Mouse (Mus musculus) intestine, postnatal 0 days (tissue): ENCODE results near the gene Cebpe. TPM values are rescaled to one million over a fixed set of nuclear protein-coding genes. Genes with fewer than 3 reads are reported as not detected.

Experiments used
- ATAC-seq: fragments of 200-750 bp; cut with Nextera tagmentation; 2 replicates; pipeline ENCODE4 v1.8.0; 2017; ENCODE audit warnings: mild to moderate bottlenecking, moderate TSS enrichment, moderate library complexity
- H3K27ac ChIP-seq: fragments of 300-500 bp; sonication (generic); 2 replicates; pipeline ENCODE4 v1.5.1; 2014; ENCODE audit warnings: mild to moderate bottlenecking, low read depth, low read length, moderate library complexity
- H3K27me3 ChIP-seq: fragments of 300-500 bp; sonication (generic); replicated peaks from 2 replicates; pipeline ENCODE4 v1.6.1; 2014; ENCODE audit warnings: low read length, mixed read lengths; ENCODE audit not compliant: control insufficient read depth, insufficient read depth
- H3K36me3 ChIP-seq: fragments of 300-500 bp; sonication (generic); 2 replicates; pipeline ENCODE4 v1.6.1; 2014; ENCODE audit warnings: mild to moderate bottlenecking, moderate library complexity; ENCODE audit not compliant: control insufficient read depth, insufficient read depth
- H3K4me1 ChIP-seq: fragments of 300-500 bp; sonication (generic); replicated peaks from 2 replicates; pipeline ENCODE4 v1.6.1; 2014; ENCODE audit warnings: antibody characterized with exemption, low read length, mixed read lengths; ENCODE audit not compliant: control insufficient read depth, insufficient read depth
- H3K4me2 ChIP-seq: fragments of 300-500 bp; sonication (generic); replicated peaks from 2 replicates; pipeline ENCODE4 v1.6.1; 2014; ENCODE audit warnings: low read depth, mild to moderate bottlenecking, moderate library complexity
- H3K4me3 ChIP-seq: fragments of 300-500 bp; sonication (generic); 2 replicates; pipeline ENCODE4 v1.5.1; 2014; ENCODE audit warnings: low read depth, low read length
- H3K9ac ChIP-seq: fragments of 300-500 bp; sonication (generic); 2 replicates; pipeline ENCODE4 v1.6.1; 2014; ENCODE audit warnings: mild to moderate bottlenecking, low read depth, low read length
- H3K9me3 ChIP-seq: fragments of 300-500 bp; sonication (generic); 2 replicates; pipeline ENCODE4 v1.6.1; 2016; ENCODE audit warnings: mixed run types; ENCODE audit not compliant: control insufficient read depth
- CTCF ChIP-seq: sonication (generic); IDR thresholded peaks from 2 replicates; pipeline ENCODE4 v1.5.1; 2016; ENCODE audit warnings: low read depth, mild to moderate bottlenecking, control low read depth, antibody characterized with exemption, moderate library complexity
- WGBS: fragments of 180-500 bp; shearing (Covaris S2); extraction: QIAGEN DNeasy Blood & Tissue Kit; methylation state at CpG from one replicate; pipeline ENCODE4 v1.1.7; 2014; 5-methylcytosine and 5-hydroxymethylcytosine counted together
- polyA plus RNA-seq: library from polyadenylated mRNA; unstranded; fragments of >200 nt; fragmentation: Nextera tagmentation; extraction: Ambion mirVana; gene quantifications from 2 replicates; pipeline ENCODE4 v1.2.1, GENCODE M21; 2015

The Cebpe gene
- polyA plus RNA-seq, 1 experiment from 2014 or later: not detected

DNA sequence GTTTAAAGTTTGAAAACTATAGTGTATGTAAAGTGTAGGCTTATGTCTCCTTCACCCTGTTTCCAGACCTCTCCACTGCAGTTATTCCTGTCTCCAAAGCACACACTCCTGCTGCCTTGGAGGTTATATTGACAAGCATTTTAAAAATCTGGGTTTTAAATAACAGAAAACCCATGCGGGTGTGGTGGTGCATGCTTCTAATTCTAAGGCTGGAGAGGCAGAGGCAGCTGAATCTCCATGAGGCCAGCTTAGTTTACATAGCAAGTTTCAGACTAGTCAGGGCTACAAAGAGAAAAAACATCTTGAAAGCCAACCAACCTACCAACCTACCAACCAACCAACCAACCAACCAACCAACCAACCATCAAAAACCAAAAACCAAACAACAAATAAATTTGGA is 3.4 kb upstream of the Cebpe start:
- H3K4me2 ChIP-seq: peak overlapping the region; percentile 71; the same call in 1 of the 2 replicates
- TF ChIP-seq CTCF: no peak
- WGBS: 59% methylated on average over 1 of the region's 1 CpGs
- H3K27me3 ChIP-seq: no peaks in the 10 kb centered on the region
- no peaks in the 10 kb centered on the region; the same call in 1 of the 2 replicates for H3K4me1 ChIP-seq
- no peak overlapping the region for H3K4me3 ChIP-seq
- H3K27ac ChIP-seq: no peak overlapping the region
- no peak overlapping the region for H3K9ac ChIP-seq
- no peak for ATAC-seq
- no peaks in the 10 kb centered on the region for H3K9me3 ChIP-seq
- no peaks in the 10 kb centered on the region for H3K36me3 ChIP-seq

DNA sequence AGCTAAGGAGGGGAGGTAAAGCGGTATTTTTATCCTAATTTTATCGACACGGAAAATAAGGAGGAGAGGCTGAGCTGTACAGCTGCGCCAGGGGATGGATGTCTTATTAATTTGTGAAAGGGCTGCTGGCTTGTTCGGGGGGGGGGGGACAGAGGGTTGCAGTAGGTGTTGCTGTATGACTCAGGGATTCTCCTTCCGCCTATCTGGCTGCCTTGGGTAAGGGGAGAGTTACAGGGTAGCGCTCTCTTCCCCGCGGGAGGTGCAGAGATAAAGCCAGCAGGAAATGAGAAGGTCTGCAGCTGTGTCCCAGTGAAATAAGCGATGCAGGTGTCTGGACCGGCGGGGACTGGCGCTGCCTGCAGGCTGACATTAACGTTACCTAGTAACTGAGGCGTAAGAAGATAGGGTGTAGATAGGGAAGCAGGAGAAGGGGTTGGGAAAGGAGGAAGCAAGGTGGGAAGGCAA is 2.7 kb upstream of the Cebpe start:
- ATAC-seq: peak; percentile 66
- H3K9ac ChIP-seq: peak overlapping the region; percentile 17; the same call in 1 of the 2 replicates

DNA sequence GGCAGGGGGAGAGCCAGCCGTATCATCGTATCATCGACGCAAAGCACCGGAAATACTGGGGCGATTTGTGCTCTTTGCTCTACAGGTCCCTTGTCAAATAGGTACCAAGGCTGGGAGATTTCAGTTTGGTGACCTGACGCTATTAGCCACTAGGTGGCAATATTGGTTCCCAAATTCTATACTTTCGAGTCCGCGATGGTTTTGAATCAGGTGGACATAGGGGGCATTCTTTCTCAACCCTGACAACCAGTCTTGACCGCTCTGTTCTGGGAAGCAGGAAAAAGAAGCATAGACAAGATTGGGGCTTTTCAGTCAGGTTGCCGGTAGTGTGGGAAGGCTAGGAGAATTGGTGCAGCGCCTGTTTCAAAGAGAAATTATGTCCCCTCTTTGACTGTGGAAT is 2.1 kb upstream of the Cebpe start:
- TF ChIP-seq CTCF: peak; percentile 87
- no peaks in the 10 kb centered on the region for H3K36me3 ChIP-seq
- WGBS: under 1% methylated on average over 13 of the region's 13 CpGs
- H3K4me3 ChIP-seq: peak overlapping the region; percentile 38
- H3K4me1 ChIP-seq: no peaks in the 10 kb centered on the region; the same call in 1 of the 2 replicates
- no peaks in the 10 kb centered on the region for H3K27me3 ChIP-seq
- peak; percentile 32 for ATAC-seq
- peak overlapping the region; percentile 71 for H3K4me2 ChIP-seq
- no peaks in the 10 kb centered on the region for H3K9me3 ChIP-seq
- H3K9ac ChIP-seq: no peak overlapping the region
- H3K27ac ChIP-seq: no peak overlapping the region

More for the DNA sequence above, 2.7 kb upstream of the Cebpe start:
- H3K27ac ChIP-seq: no peak overlapping the region; the same call in 1 of the 2 replicates
- 2% methylated on average over 15 of the region's 15 CpGs for WGBS
- no peaks in the 10 kb centered on the region; the same call in 1 of the 2 replicates for H3K4me1 ChIP-seq
- H3K36me3 ChIP-seq: no peaks in the 10 kb centered on the region
- H3K4me3 ChIP-seq: peak overlapping the region; percentile 38
- peak overlapping the region; percentile 71 for H3K4me2 ChIP-seq
- H3K27me3 ChIP-seq: no peaks in the 10 kb centered on the region
- peak; percentile 30 for TF ChIP-seq CTCF
- no peaks in the 10 kb centered on the region for H3K9me3 ChIP-seq

DNA sequence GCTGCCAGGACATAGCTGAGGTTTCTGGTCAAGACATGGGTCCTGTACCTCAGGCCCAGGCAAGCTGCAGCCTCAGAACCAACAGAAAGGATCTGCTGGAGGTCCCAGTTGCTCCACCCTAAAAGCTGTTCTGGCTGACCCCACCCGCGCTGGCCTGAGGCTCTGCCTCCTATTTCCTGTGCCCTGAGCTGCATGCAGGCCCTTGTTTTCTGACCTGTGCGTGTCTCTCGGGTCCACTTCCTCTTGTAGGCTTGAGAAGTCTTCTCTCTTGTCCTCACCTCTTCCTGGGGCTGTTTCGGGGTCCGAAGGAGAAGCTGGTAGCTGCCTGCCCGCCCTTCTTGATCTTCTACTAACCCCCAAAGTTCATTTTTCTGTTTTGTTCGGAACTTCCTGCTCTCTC is 887 bp upstream of the Cebpe start:
- no peaks in the 10 kb centered on the region for H3K9me3 ChIP-seq
- TF ChIP-seq CTCF: no peak
- no peaks in the 10 kb centered on the region for H3K36me3 ChIP-seq
- H3K4me2 ChIP-seq: no peak overlapping the region
- no peak for ATAC-seq
- no peak overlapping the region for H3K4me3 ChIP-seq
- no peak overlapping the region for H3K27ac ChIP-seq
- 67% methylated on average over 8 of the region's 8 CpGs for WGBS
- H3K27me3 ChIP-seq: no peaks in the 10 kb centered on the region
- no peak overlapping the region for H3K9ac ChIP-seq
- no peaks in the 10 kb centered on the region; the same call in 1 of the 2 replicates for H3K4me1 ChIP-seq

DNA sequence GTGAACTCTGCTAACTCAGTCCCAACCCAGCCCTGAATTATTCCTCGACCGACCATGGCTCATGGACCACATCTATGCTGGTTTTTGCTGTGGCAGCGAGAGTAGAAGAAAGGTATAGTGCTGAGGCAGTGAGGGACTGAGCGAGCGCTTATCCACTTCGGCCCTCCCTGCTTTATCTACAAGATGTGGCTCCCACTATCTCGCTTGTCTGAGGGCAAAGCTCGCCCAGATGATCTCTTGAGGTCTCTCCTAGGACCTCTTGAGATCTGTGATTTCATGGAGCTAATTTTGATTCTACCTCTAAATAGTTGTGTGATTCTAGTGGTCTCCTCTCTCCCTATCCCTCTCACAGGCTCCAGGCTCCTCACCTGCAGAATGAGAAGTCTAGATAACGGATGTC is 2.9 kb downstream of the Cebpe start:
- H3K27ac ChIP-seq: no peak overlapping the region
- H3K9ac ChIP-seq: no peak overlapping the region
- no peak for TF ChIP-seq CTCF
- WGBS: 61% methylated on average over 9 of the region's 9 CpGs
- H3K4me3 ChIP-seq: no peak overlapping the region
- H3K9me3 ChIP-seq: no peaks in the 10 kb centered on the region
- no peaks in the 10 kb centered on the region; the same call in 1 of the 2 replicates for H3K36me3 ChIP-seq
- peaks cover 7% of the 10 kb centered on the region; the same call in 1 of the 2 replicates for H3K4me1 ChIP-seq
- no peak overlapping the region for H3K4me2 ChIP-seq
- no peaks in the 10 kb centered on the region for H3K27me3 ChIP-seq
- ATAC-seq: no peak

DNA sequence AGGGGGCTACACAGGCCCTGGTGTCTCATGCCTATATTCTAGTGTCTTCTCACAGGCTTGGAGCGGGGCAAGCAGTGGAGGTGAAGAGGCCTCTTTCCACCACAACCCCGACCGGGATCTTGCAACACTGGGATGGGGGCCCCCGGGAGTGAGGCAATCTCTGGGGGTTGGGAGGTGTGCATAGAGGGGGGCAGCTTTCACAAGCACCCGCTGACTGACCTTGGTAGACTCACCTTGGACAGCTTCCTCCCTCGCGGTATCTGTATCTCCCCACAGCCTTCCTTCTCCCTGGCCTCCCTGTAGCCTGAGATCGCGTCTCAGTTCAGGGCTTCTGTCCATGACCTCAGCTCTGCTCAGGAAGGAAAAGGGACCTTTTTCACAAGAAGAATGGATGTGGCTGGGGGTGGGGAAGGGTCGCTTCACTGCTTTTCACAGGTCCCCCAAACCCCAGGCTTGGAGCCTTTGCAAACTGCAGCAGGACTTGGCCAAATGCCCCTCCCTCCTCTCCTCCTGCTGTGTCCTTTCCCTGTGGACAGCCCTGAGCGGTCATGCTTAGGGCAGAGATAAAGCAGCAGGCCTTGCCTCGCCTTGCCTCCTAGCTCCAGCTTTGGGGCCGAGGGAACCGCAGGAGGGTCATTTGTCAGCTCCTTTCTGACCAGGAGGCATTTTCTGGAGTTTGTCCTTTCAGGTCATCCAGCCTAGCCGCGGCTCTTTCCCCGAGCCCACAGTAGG is 5.2 kb downstream of the Cebpe start:
- H3K36me3 ChIP-seq: no peaks in the 10 kb centered on the region; the same call in 1 of the 2 replicates
- H3K27ac ChIP-seq: 0 out of 2 replicates have a peak overlapping the region, but pooled peaks have one; percentile 15
- H3K9me3 ChIP-seq: no peaks in the 10 kb centered on the region
- no peak for TF ChIP-seq CTCF
- H3K27me3 ChIP-seq: no peaks in the 10 kb centered on the region
- no peak overlapping the region for H3K9ac ChIP-seq
- no peak for ATAC-seq
- no peak overlapping the region for H3K4me3 ChIP-seq
- H3K4me1 ChIP-seq: 0 out of 2 replicates have a peak, but pooled peaks cover 7% of the 10 kb centered on the region
- H3K4me2 ChIP-seq: no peak overlapping the region
- 39% methylated on average over 17 of the region's 17 CpGs for WGBS
